Mouse (Mus musculus) neural tube, embryonic 11.5 days (tissue): ENCODE results near the gene Camsap1. TPM values are rescaled to one million over a fixed set of nuclear protein-coding genes. Genes with fewer than 3 reads are reported as not detected.

Experiments used
- ATAC-seq: fragments of 200-750 bp; cut with Nextera tagmentation; 2 replicates; pipeline ENCODE4 v1.8.0; 2017; ENCODE audit warnings: moderate number of reproducible peaks, mild to moderate bottlenecking, moderate TSS enrichment, moderate library complexity; ENCODE audit not compliant: insufficient read depth, low FRiP score, low TSS enrichment
- DNase-seq: peaks from one replicate; pipeline ENCODE4 v3.0.0-alpha.2; 2015; ENCODE audit warnings: low spot score
- H3K27ac ChIP-seq: fragments of 300-500 bp; sonication (generic); 2 replicates; pipeline ENCODE4 v1.5.1; 2014; ENCODE audit warnings: low read depth, mild to moderate bottlenecking, low read length
- H3K27me3 ChIP-seq: fragments of 300-500 bp; sonication (generic); 2 replicates; pipeline ENCODE4 v1.6.1; 2014; ENCODE audit warnings: mild to moderate bottlenecking, low read length, mixed read lengths; ENCODE audit not compliant: control insufficient read depth, insufficient read depth
- H3K36me3 ChIP-seq: fragments of 300-500 bp; sonication (generic); 2 replicates; pipeline ENCODE4 v1.6.1; 2014; ENCODE audit warnings: mild to moderate bottlenecking, low read length, moderate library complexity, mixed read lengths; ENCODE audit not compliant: control insufficient read depth, insufficient read depth
- H3K4me1 ChIP-seq: fragments of 300-500 bp; sonication (generic); 2 replicates; pipeline ENCODE4 v1.6.1; 2014; ENCODE audit warnings: low read length, mixed read lengths; ENCODE audit not compliant: control insufficient read depth, insufficient read depth
- H3K4me2 ChIP-seq: fragments of 300-500 bp; sonication (generic); 2 replicates; pipeline ENCODE4 v1.6.1; 2014; ENCODE audit warnings: low read depth, mild to moderate bottlenecking, moderate library complexity
- H3K4me3 ChIP-seq: fragments of 300-500 bp; sonication (generic); 2 replicates; pipeline ENCODE4 v1.5.1; 2014; ENCODE audit warnings: low read depth, low read length
- H3K9ac ChIP-seq: fragments of 300-500 bp; sonication (generic); 2 replicates; pipeline ENCODE4 v1.6.1; 2014; ENCODE audit warnings: mild to moderate bottlenecking, low read length
- H3K9me3 ChIP-seq: fragments of 300-500 bp; sonication (generic); 2 replicates; pipeline ENCODE4 v1.6.1; 2016; ENCODE audit warnings: low read length; ENCODE audit not compliant: control insufficient read depth
- WGBS: fragments of 180-500 bp; shearing (Covaris S2); extraction: QIAGEN DNeasy Blood & Tissue Kit; methylation state at CpG from one replicate; pipeline ENCODE4 v1.1.7; 2014; 5-methylcytosine and 5-hydroxymethylcytosine counted together
- polyA plus RNA-seq: library from polyadenylated mRNA; unstranded; fragments of >200 nt; fragmentation: Nextera tagmentation; extraction: Ambion mirVana; gene quantifications from 2 replicates; pipeline ENCODE4 v1.2.1, GENCODE M21; 2014

The Camsap1 gene
- polyA plus RNA-seq, 1 experiment from 2014 or later: 60.4 TPM

GRCm38 (mm10) chr2:25923799-25924198, 59.3 kb downstream of the Camsap1 start:
- no peak overlapping the region for H3K27ac ChIP-seq
- peaks cover 3% of the 10 kb centered on the region for H3K36me3 ChIP-seq
- no peak overlapping the region for H3K9ac ChIP-seq
- H3K4me1 ChIP-seq: no peaks in the 10 kb centered on the region
- H3K9me3 ChIP-seq: no peaks in the 10 kb centered on the region
- ATAC-seq: no peak
- 81% methylated on average over 2 of the region's 2 CpGs for WGBS
- DNase-seq: no peak
- no peak overlapping the region for H3K4me3 ChIP-seq
- no peaks in the 10 kb centered on the region for H3K27me3 ChIP-seq
- H3K4me2 ChIP-seq: no peak overlapping the region

- H3K9ac ChIP-seq: no peak overlapping the region
- H3K4me2 ChIP-seq: no peak overlapping the region
- no peak overlapping the region for H3K27ac ChIP-seq
- H3K4me3 ChIP-seq: no peak overlapping the region
- no peaks in the 10 kb centered on the region for H3K4me1 ChIP-seq
- peaks cover 3% of the 10 kb centered on the region for H3K36me3 ChIP-seq
- H3K27me3 ChIP-seq: no peaks in the 10 kb centered on the region
- WGBS: 66% methylated on average over 3 of the region's 3 CpGs
- H3K9me3 ChIP-seq: no peaks in the 10 kb centered on the region
- ATAC-seq: no peak
- DNase-seq: no peak
Observed at GRCm38 (mm10) chr2:25919972-25920371, 63.1 kb downstream of the Camsap1 start.

- 92% methylated on average over 2 of the region's 2 CpGs for WGBS
- no peak for ATAC-seq
- H3K9ac ChIP-seq: no peak overlapping the region
- H3K4me3 ChIP-seq: no peak overlapping the region
- H3K4me2 ChIP-seq: no peak overlapping the region
- H3K36me3 ChIP-seq: no peaks in the 10 kb centered on the region
- H3K27ac ChIP-seq: no peak overlapping the region
- DNase-seq: no peak
- no peaks in the 10 kb centered on the region for H3K4me1 ChIP-seq
- H3K27me3 ChIP-seq: no peaks in the 10 kb centered on the region
- H3K9me3 ChIP-seq: no peaks in the 10 kb centered on the region
Observed at GRCm38 (mm10) chr2:25918408-25918807, 64.7 kb downstream of the Camsap1 start.

- H3K27ac ChIP-seq: no peak overlapping the region
- DNase-seq (no peak), ATAC-seq (no peak)
- H3K36me3 ChIP-seq: no peaks in the 10 kb centered on the region
- no peak overlapping the region for H3K4me2 ChIP-seq
- no peaks in the 10 kb centered on the region for H3K4me1 ChIP-seq
- no peaks in the 10 kb centered on the region for H3K27me3 ChIP-seq
- H3K9ac ChIP-seq: no peak overlapping the region
- no peak overlapping the region for H3K4me3 ChIP-seq
- H3K9me3 ChIP-seq: no peaks in the 10 kb centered on the region
- WGBS: 81% methylated on average over 5 of the region's 5 CpGs
Observed at GRCm38 (mm10) chr2:25914821-25915220, 68.3 kb downstream of the Camsap1 start.

GRCm38 (mm10) chr2:25914201-25914600, 68.9 kb downstream of the Camsap1 start:
- no peak overlapping the region for H3K4me3 ChIP-seq
- no peak overlapping the region for H3K27ac ChIP-seq
- WGBS: 77% methylated on average over 4 of the region's 4 CpGs
- H3K9me3 ChIP-seq: no peaks in the 10 kb centered on the region
- no peaks in the 10 kb centered on the region for H3K4me1 ChIP-seq
- no peaks in the 10 kb centered on the region for H3K27me3 ChIP-seq
- ATAC-seq: no peak
- H3K9ac ChIP-seq: no peak overlapping the region
- DNase-seq: no peak
- H3K4me2 ChIP-seq: no peak overlapping the region
- no peaks in the 10 kb centered on the region for H3K36me3 ChIP-seq

GRCm38 (mm10) chr2:25913247-25913646, 69.8 kb downstream of the Camsap1 start:
- WGBS: 63% methylated on average over 2 of the region's 2 CpGs
- H3K4me2 ChIP-seq: no peak overlapping the region
- ATAC-seq (no peak), DNase-seq (no peak)
- H3K9me3 ChIP-seq: no peaks in the 10 kb centered on the region
- H3K9ac ChIP-seq: no peak overlapping the region
- H3K36me3 ChIP-seq: no peaks in the 10 kb centered on the region
- no peak overlapping the region for H3K27ac ChIP-seq
- H3K4me3 ChIP-seq: no peak overlapping the region
- H3K27me3 ChIP-seq: no peaks in the 10 kb centered on the region
- no peaks in the 10 kb centered on the region for H3K4me1 ChIP-seq

GRCm38 (mm10) chr2:25909872-25910271, 73.2 kb downstream of the Camsap1 start:
- no peak for DNase-seq
- no peak overlapping the region for H3K4me3 ChIP-seq
- 91% methylated on average over 12 of the region's 12 CpGs for WGBS

GRCm38 (mm10) chr2:25898970-25899369, 84.1 kb downstream of the Camsap1 start:
- DNase-seq (no peak), ATAC-seq (no peak)
- 86% methylated on average over 9 of the region's 9 CpGs for WGBS
- Histone ChIP-seq H3K4me2 (no peak overlapping the region), H3K27ac (no peak overlapping the region), H3K9ac (no peak overlapping the region), H3K9me3 (no peaks in the 10 kb centered on the region), H3K27me3 (no peaks in the 10 kb centered on the region), H3K36me3 (no peaks in the 10 kb centered on the region; the same call in 1 of the 2 replicates), H3K4me3 (no peak overlapping the region), H3K4me1 (no peaks in the 10 kb centered on the region)

More at GRCm38 (mm10) chr2:25909872-25910271, 73.2 kb downstream of the Camsap1 start:
- no peaks in the 10 kb centered on the region for H3K9me3 ChIP-seq
- no peak overlapping the region for H3K27ac ChIP-seq
- no peak for ATAC-seq
- no peak overlapping the region for H3K4me2 ChIP-seq
- no peak overlapping the region for H3K9ac ChIP-seq
- no peaks in the 10 kb centered on the region for H3K36me3 ChIP-seq
- no peaks in the 10 kb centered on the region for H3K4me1 ChIP-seq
- H3K27me3 ChIP-seq: no peaks in the 10 kb centered on the region

GRCm38 (mm10) chr2:25892440-25892839, 90.6 kb downstream of the Camsap1 start:
- DNase-seq (no peak), ATAC-seq (no peak)
- Histone ChIP-seq H3K4me2 (no peak overlapping the region), H3K36me3 (no peaks in the 10 kb centered on the region), H3K4me3 (no peak overlapping the region), H3K9me3 (no peaks in the 10 kb centered on the region), H3K4me1 (no peaks in the 10 kb centered on the region), H3K9ac (no peak overlapping the region), H3K27ac (no peak overlapping the region), H3K27me3 (no peaks in the 10 kb centered on the region)
- WGBS: 86% methylated on average over 7 of the region's 7 CpGs
